Mouse (Mus musculus) gastrocnemius, postnatal 4 days (tissue): ENCODE data around the gene Gm21258. TPM values are rescaled to one million over a fixed set of nuclear protein-coding genes. Genes with fewer than 3 reads are reported as not detected.
"Not testable (repeated sequence)": the region's sequence is repeated elsewhere in the genome, so short reads cannot be mapped to it uniquely, and the experiment has no call there.

Source experiments
- DNase-seq, 2 experiments: peaks; one replicate each; pipeline ENCODE4 v3.0.0; 2021 to 2022; ENCODE audit warnings: low spot score in 2 of 2, mixed read lengths in 2 of 2
- long read RNA-seq, 2 experiments: library from polyadenylated mRNA; stranded (forward); transcript quantifications; one replicate each; pipeline ENCODE4 v2.0.0; 2021
- total RNA-seq, 2 experiments: library from RNA; stranded (reverse); gene quantifications; 2 replicates each; pipeline ENCODE4 v1.2.3; 2021

Gene Gm21258
- total RNA-seq: not detected
- long read RNA-seq, experiment 1: 0 reads
- long read RNA-seq, experiment 2: 0 reads

DNA sequence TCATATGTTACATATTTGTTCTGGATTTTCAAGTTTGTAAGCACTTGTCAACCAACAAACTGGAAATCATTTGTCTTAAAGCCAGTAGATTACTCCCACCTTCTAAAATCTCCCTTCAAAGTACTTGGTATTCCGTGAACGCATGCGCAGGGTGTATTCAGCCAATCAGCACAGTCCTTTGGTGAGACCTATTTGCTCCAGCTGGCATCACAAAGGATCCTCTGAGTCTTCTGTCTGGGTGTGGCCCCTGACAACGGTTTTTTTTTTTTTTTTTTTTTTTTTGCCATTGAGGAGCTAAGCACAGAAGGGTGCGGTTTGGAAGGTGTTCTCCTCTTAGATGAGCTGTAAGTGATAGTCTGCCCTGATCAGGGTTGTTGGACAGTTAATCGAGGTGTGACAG is at the start of gene Gm21258:
Gm21258 (plus strand) TSS at position 301 of the 400 bp plus-strand sequence.
- not testable (repeated sequence) for DNase-seq
